Mouse (Mus musculus) intestine, embryonic 16.5 days (tissue): ENCODE measurements around the gene Cox4i1. TPM values are rescaled to one million over a fixed set of nuclear protein-coding genes. Genes with fewer than 3 reads are reported as not detected.

ENCODE experiments used
- ATAC-seq: fragments of 200-750 bp; cut with Nextera tagmentation; 2 replicates; pipeline ENCODE4 v1.8.0; 2017; ENCODE audit warnings: moderate TSS enrichment, moderate library complexity
- H3K27ac ChIP-seq: fragments of 300-500 bp; sonication (generic); 2 replicates; pipeline ENCODE4 v1.5.1; 2014; ENCODE audit warnings: mild to moderate bottlenecking, low read length
- H3K27me3 ChIP-seq: fragments of 300-500 bp; sonication (generic); replicated peaks from 2 replicates; pipeline ENCODE4 v1.6.1; 2014; ENCODE audit warnings: low read length, control low read depth, mixed read lengths; ENCODE audit not compliant: control insufficient read depth, insufficient read depth
- H3K36me3 ChIP-seq: fragments of 300-500 bp; sonication (generic); 2 replicates; pipeline ENCODE4 v1.6.1; 2014; ENCODE audit warnings: low read length, control low read depth; ENCODE audit not compliant: control insufficient read depth, insufficient read depth
- H3K4me1 ChIP-seq: fragments of 300-500 bp; sonication (generic); 2 replicates; pipeline ENCODE4 v1.6.1; 2014; ENCODE audit warnings: low read length, control low read depth, mixed read lengths; ENCODE audit not compliant: control insufficient read depth, insufficient read depth
- H3K4me2 ChIP-seq: fragments of 300-500 bp; sonication (generic); 2 replicates; pipeline ENCODE4 v1.6.1; 2014; ENCODE audit warnings: low read depth, low read length, control low read depth
- H3K4me3 ChIP-seq: fragments of 300-500 bp; sonication (generic); 2 replicates; pipeline ENCODE4 v1.5.1; 2014; ENCODE audit warnings: mild to moderate bottlenecking, low read length
- H3K9ac ChIP-seq: fragments of 300-500 bp; sonication (generic); 2 replicates; pipeline ENCODE4 v1.6.1; 2014; ENCODE audit warnings: low read depth, low read length
- H3K9me3 ChIP-seq: fragments of 300-500 bp; sonication (generic); 2 replicates; pipeline ENCODE4 v1.6.1; 2016; ENCODE audit warnings: low read length, control low read depth; ENCODE audit not compliant: control insufficient read depth
- WGBS: fragments of 180-500 bp; shearing (Covaris S2); extraction: QIAGEN DNeasy Blood & Tissue Kit; methylation state at CpG from one replicate; pipeline ENCODE4 v1.1.7; 2014; 5-methylcytosine and 5-hydroxymethylcytosine counted together
- polyA plus RNA-seq: library from polyadenylated mRNA; unstranded; fragments of >200 nt; fragmentation: Nextera tagmentation; extraction: Ambion mirVana; gene quantifications from 2 replicates; pipeline ENCODE4 v1.2.1, GENCODE M21; 2015

The Cox4i1 gene
- polyA plus RNA-seq, 1 experiment from 2014 or later: 1,710 TPM

DNA sequence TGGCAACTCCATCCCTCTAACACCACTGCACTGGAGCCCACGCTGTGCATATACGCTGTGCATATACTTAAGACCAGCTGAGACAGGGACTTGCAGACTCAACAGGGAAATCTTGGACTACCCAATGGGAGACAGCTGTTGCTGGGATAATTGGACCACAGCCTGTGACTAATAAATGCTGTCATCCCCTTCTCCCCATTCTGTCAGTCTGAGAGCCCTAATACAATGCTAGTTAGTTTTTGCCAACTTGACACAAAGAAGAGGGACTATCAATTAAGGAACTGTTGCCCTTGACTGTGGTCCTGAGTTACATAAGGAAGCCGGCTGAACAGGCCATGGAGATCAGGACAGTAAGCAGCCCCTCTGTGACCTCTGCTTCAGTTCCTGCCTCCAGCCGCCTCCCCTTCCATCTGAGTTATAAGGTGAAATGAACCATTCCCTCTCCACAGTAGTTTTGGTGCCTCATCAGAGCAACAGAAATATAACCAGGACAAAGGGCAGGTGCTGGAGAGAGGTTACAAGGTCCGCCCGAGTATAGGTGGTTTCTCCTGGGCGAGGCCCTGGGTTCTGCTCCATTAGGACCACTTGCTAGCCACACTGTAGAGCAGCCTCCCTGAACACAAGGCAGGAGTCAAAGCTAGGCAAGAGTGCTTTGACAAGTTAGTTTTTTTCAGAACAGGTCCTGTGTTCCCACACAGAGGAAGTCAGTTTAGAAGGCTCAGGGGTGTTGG is 11.5 kb upstream of the Cox4i1 start:
- peak overlapping the region; percentile 26; the same call in 1 of the 2 replicates for H3K27ac ChIP-seq
- H3K9me3 ChIP-seq: no peaks in the 10 kb centered on the region
- no peaks in the 10 kb centered on the region for H3K27me3 ChIP-seq
- peak; percentile 78 for ATAC-seq
- no peak overlapping the region for H3K9ac ChIP-seq
- H3K4me2 ChIP-seq: no peak overlapping the region
- 77% methylated on average over 7 of the region's 7 CpGs for WGBS
- no peak overlapping the region for H3K4me3 ChIP-seq
- H3K36me3 ChIP-seq: peaks cover 3% of the 10 kb centered on the region
- peaks cover 5% of the 10 kb centered on the region; the same call in 1 of the 2 replicates for H3K4me1 ChIP-seq

GRCm38 (mm10) chr8:120657415-120657814 is 10.6 kb upstream of the Cox4i1 start:
- ATAC-seq: no peak
- H3K9ac ChIP-seq: no peak overlapping the region
- peaks cover 3% of the 10 kb centered on the region for H3K36me3 ChIP-seq
- no peak overlapping the region for H3K27ac ChIP-seq
- no peaks in the 10 kb centered on the region for H3K27me3 ChIP-seq
- H3K9me3 ChIP-seq: no peaks in the 10 kb centered on the region
- H3K4me3 ChIP-seq: no peak overlapping the region
- peaks cover 5% of the 10 kb centered on the region; the same call in 1 of the 2 replicates for H3K4me1 ChIP-seq
- 87% methylated on average over 8 of the region's 8 CpGs for WGBS
- no peak overlapping the region for H3K4me2 ChIP-seq

GRCm38 (mm10) chr8:120664566-120664965 is 3.5 kb upstream of the Cox4i1 start:
- Histone ChIP-seq H3K9ac (no peak overlapping the region), H3K4me1 (peaks cover 22% of the 10 kb centered on the region), H3K4me2 (no peak overlapping the region), H3K9me3 (no peaks in the 10 kb centered on the region), H3K4me3 (no peak overlapping the region), H3K36me3 (no peaks in the 10 kb centered on the region), H3K27me3 (no peaks in the 10 kb centered on the region), H3K27ac (no peak overlapping the region)
- 86% methylated on average over 6 of the region's 6 CpGs for WGBS
- ATAC-seq: no peak

GRCm38 (mm10) chr8:120665726-120666455 is 2.1 kb upstream of the Cox4i1 start:
- Histone ChIP-seq H3K27ac (no peak overlapping the region), H3K4me2 (peak overlapping the region; percentile 80), H3K27me3 (no peaks in the 10 kb centered on the region), H3K4me3 (peak overlapping the region; percentile 82; the same call in 1 of the 2 replicates), H3K4me1 (peaks cover 28% of the 10 kb centered on the region), H3K36me3 (peaks cover 8% of the 10 kb centered on the region), H3K9ac (0 out of 2 replicates have a peak overlapping the region, but pooled peaks have one; percentile 89), H3K9me3 (no peaks in the 10 kb centered on the region)
- WGBS: 75% methylated on average over 3 of the region's 3 CpGs
- no peak for ATAC-seq

DNA sequence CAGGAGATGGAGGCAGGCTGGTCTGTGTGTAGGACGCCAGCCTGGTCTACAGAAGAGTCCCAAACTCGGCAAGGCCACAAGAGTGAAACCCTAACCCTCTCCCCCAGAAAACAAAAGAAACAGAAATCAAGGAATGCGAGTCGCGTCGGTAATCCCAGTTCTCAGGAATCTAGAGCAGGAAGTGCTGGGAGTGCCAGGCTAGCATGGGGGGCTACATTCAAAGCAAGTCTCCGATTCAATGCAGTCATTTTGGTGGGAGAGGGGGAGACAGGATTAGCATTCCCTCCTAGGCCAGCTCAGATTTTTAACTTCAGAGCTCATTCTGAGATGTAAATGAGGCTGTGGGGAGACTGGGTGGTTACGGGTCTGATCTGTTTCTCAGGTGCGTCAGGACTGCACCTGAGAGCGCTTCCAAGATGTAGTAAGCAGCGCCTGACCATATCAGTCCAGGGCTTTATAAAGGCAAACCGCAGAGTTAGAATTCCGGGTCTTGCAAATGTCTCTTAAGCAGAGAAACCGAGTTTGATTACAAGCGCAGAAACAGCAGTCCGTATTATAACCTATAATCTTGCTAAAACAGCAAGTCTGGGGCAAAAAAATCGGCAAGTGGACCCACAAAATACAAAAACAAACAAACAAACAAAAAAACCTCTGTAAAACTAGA is 1.1 kb upstream of the Cox4i1 start:
- Histone ChIP-seq H3K36me3 (peaks cover 12% of the 10 kb centered on the region), H3K9ac (peak overlapping the region; percentile 89), H3K4me3 (peak overlapping the region; percentile 82), H3K9me3 (no peaks in the 10 kb centered on the region), H3K4me1 (peaks cover 31% of the 10 kb centered on the region), H3K27ac (peak overlapping the region; percentile 79), H3K27me3 (no peaks in the 10 kb centered on the region), H3K4me2 (peak overlapping the region; percentile 80)
- 5% methylated on average over 17 of the region's 17 CpGs for WGBS
- no peak for ATAC-seq

- peak; percentile 59 for ATAC-seq
- Histone ChIP-seq H3K4me3 (peak within 1 kb of the TSS; percentile 82), H3K4me1 (peaks cover 31% of the 10 kb centered on the region), H3K27me3 (no peaks in the 10 kb centered on the region), H3K9me3 (no peaks in the 10 kb centered on the region), H3K4me2 (peak within 1 kb of the TSS; percentile 80), H3K27ac (peak within 1 kb of the TSS; percentile 87), H3K36me3 (peaks cover 26% of the 10 kb centered on the region), H3K9ac (peak within 1 kb of the TSS; percentile 90)
- 1% methylated on average over 50 of the region's 51 CpGs for WGBS
Observed at GRCm38 (mm10) chr8:120668374-120668905, 418 bp downstream of the Cox4i1 start, which contains the start of gene Emc8. Emc8 (minus strand) TSS chr8:120668573.

- 66% methylated on average over 6 of the region's 6 CpGs for WGBS
- no peak overlapping the region for H3K27ac ChIP-seq
- H3K36me3 ChIP-seq: peaks cover 33% of the 10 kb centered on the region
- no peaks in the 10 kb centered on the region for H3K27me3 ChIP-seq
- H3K4me1 ChIP-seq: peaks cover 13% of the 10 kb centered on the region
- no peak overlapping the region for H3K4me3 ChIP-seq
- H3K9me3 ChIP-seq: no peaks in the 10 kb centered on the region
- no peak overlapping the region for H3K9ac ChIP-seq
- H3K4me2 ChIP-seq: no peak overlapping the region
- no peak for ATAC-seq
Observed at GRCm38 (mm10) chr8:120671775-120672174, 3.8 kb downstream of the Cox4i1 start.

DNA sequence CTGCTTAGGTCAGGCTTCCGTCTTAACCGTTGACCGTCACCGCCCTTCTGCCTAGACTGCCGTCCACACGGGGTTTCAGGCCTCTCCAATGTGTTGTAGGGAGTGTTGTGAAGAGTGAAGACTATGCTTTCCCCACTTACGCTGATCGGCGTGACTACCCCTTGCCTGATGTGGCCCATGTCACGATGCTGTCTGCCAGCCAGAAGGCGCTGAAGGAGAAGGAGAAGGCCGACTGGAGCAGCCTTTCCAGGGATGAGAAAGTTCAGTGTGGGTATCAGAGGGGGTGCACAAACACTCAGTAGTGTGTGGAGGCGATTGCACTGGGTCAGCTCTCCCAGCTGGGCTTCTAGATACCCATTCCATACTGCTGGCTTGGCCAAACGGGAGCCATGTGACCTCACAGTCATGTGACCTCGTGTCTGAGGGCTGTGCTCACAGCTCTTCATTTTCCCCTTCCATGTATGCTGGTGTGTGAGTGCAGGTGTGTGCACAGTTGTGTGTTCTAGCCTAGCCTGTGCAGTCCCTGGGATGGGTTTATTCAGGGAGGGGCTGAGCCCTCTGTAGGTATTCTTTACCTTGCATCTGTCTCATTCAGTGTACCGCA is 4.7 kb downstream of the Cox4i1 start:
- H3K4me3 ChIP-seq: no peak overlapping the region
- no peaks in the 10 kb centered on the region for H3K27me3 ChIP-seq
- no peak overlapping the region for H3K4me2 ChIP-seq
- H3K9ac ChIP-seq: no peak overlapping the region
- peaks cover 33% of the 10 kb centered on the region for H3K36me3 ChIP-seq
- H3K9me3 ChIP-seq: no peaks in the 10 kb centered on the region
- 91% methylated on average over 16 of the region's 16 CpGs for WGBS
- ATAC-seq: no peak
- no peak overlapping the region for H3K27ac ChIP-seq
- H3K4me1 ChIP-seq: peaks cover 10% of the 10 kb centered on the region
